Mouse (Mus musculus): ENCODE measurements around the gene Gm20696. TPM values are rescaled to one million over a fixed set of nuclear protein-coding genes. Genes with fewer than 3 reads are reported as not detected.

Gm20696 gene
- polyA plus RNA-seq, 1 experiment from 2014 or later = 2.5 TPM

GRCm38 (mm10) chr6:99481568-99481967, 185.0 kb downstream of the Gm20696 start:
- DNase-seq (ENCODE audit: low spot score) (no peak), ATAC-seq (replicated peaks; ENCODE audit: insufficient number of reproducible peaks, low FRiP score, low TSS enrichment, low read depth) (no peak)
- Histone ChIP-seq H3K27ac (replicated peaks; ENCODE audit: low read depth, low read length) (no peak overlapping the region), H3K4me2 (ENCODE audit: low read depth, low read length) (no peak overlapping the region), H3K27me3 (ENCODE audit: control insufficient read depth, insufficient read depth, low read length) (no peaks in the 10 kb centered on the region), H3K36me3 (replicated peaks; ENCODE audit: control insufficient read depth, insufficient read depth, low read depth, low read length) (no peaks in the 10 kb centered on the region), H3K9ac (replicated peaks; ENCODE audit: low read length) (no peak overlapping the region), H3K4me1 (ENCODE audit: control insufficient read depth, insufficient read depth, low read length) (peaks cover 14% of the 10 kb centered on the region), H3K9me3 (replicated peaks; ENCODE audit: control insufficient read depth, low read length) (no peaks in the 10 kb centered on the region), H3K4me3 (ENCODE audit: low read depth, low read length) (no peak overlapping the region)
- WGBS = 38% methylated on average over 7 of the region's 7 CpGs

GRCm38 (mm10) chr6:99478873-99479650, 187.5 kb downstream of the Gm20696 start:
- DNase-seq (ENCODE audit: low spot score) = no peak
- Histone ChIP-seq H3K27ac (replicated peaks; ENCODE audit: low read depth, low read length) (no peak overlapping the region), H3K4me3 (ENCODE audit: low read depth, low read length) (no peak overlapping the region), H3K4me2 (ENCODE audit: low read depth, low read length) (no peak overlapping the region), H3K4me1 (ENCODE audit: control insufficient read depth, insufficient read depth, low read length) (peaks cover 3% of the 10 kb centered on the region; the same call in 1 of the 2 replicates), H3K9me3 (replicated peaks; ENCODE audit: control insufficient read depth, low read length) (no peaks in the 10 kb centered on the region), H3K36me3 (replicated peaks; ENCODE audit: control insufficient read depth, insufficient read depth, low read depth, low read length) (no peaks in the 10 kb centered on the region), H3K9ac (replicated peaks; ENCODE audit: low read length) (no peak overlapping the region), H3K27me3 (ENCODE audit: control insufficient read depth, insufficient read depth, low read length) (no peaks in the 10 kb centered on the region)
- 82% methylated on average over 13 of the region's 13 CpGs for WGBS
- no peak for ATAC-seq (replicated peaks; ENCODE audit: insufficient number of reproducible peaks, low FRiP score, low TSS enrichment, low read depth)

- 66% methylated on average over 9 of the region's 9 CpGs for WGBS
- H3K27me3 ChIP-seq (ENCODE audit: control insufficient read depth, insufficient read depth, low read length) = no peaks in the 10 kb centered on the region
- no peak overlapping the region for H3K9ac ChIP-seq (replicated peaks; ENCODE audit: low read length)
These were observed 191.6 kb downstream of the Gm20696 start for GRCm38 (mm10) chr6:99475040-99475439.

GRCm38 (mm10) chr6:99470906-99471305, 195.7 kb downstream of the Gm20696 start:
- ATAC-seq (replicated peaks; ENCODE audit: insufficient number of reproducible peaks, low FRiP score, low TSS enrichment, low read depth) = no peak
- Histone ChIP-seq H3K36me3 (replicated peaks; ENCODE audit: control insufficient read depth, insufficient read depth, low read depth, low read length) (no peaks in the 10 kb centered on the region), H3K9ac (replicated peaks; ENCODE audit: low read length) (no peak overlapping the region), H3K4me2 (ENCODE audit: low read depth, low read length) (no peak overlapping the region), H3K9me3 (replicated peaks; ENCODE audit: control insufficient read depth, low read length) (no peaks in the 10 kb centered on the region), H3K4me3 (ENCODE audit: low read depth, low read length) (no peak overlapping the region), H3K4me1 (ENCODE audit: control insufficient read depth, insufficient read depth, low read length) (no peaks in the 10 kb centered on the region), H3K27me3 (ENCODE audit: control insufficient read depth, insufficient read depth, low read length) (no peaks in the 10 kb centered on the region), H3K27ac (replicated peaks; ENCODE audit: low read depth, low read length) (no peak overlapping the region)
- 80% methylated on average over 5 of the region's 5 CpGs for WGBS
- DNase-seq (ENCODE audit: low spot score) = no peak

More at GRCm38 (mm10) chr6:99475040-99475439, 191.6 kb downstream of the Gm20696 start:
- Histone ChIP-seq H3K36me3 (replicated peaks; ENCODE audit: control insufficient read depth, insufficient read depth, low read depth, low read length) (no peaks in the 10 kb centered on the region), H3K4me3 (ENCODE audit: low read depth, low read length) (no peak overlapping the region), H3K4me1 (ENCODE audit: control insufficient read depth, insufficient read depth, low read length) (no peaks in the 10 kb centered on the region), H3K9me3 (replicated peaks; ENCODE audit: control insufficient read depth, low read length) (no peaks in the 10 kb centered on the region), H3K27ac (replicated peaks; ENCODE audit: low read depth, low read length) (no peak overlapping the region), H3K4me2 (ENCODE audit: low read depth, low read length) (no peak overlapping the region)
- DNase-seq (ENCODE audit: low spot score) = no peak
- ATAC-seq (replicated peaks; ENCODE audit: insufficient number of reproducible peaks, low FRiP score, low TSS enrichment, low read depth) = no peak

GRCm38 (mm10) chr6:99469134-99469834, 197.3 kb downstream of the Gm20696 start:
- H3K9me3 ChIP-seq (replicated peaks; ENCODE audit: control insufficient read depth, low read length) = no peaks in the 10 kb centered on the region
- no peaks in the 10 kb centered on the region for H3K36me3 ChIP-seq (replicated peaks; ENCODE audit: control insufficient read depth, insufficient read depth, low read depth, low read length)
- no peak overlapping the region for H3K4me2 ChIP-seq (ENCODE audit: low read depth, low read length)
- no peak overlapping the region for H3K9ac ChIP-seq (replicated peaks; ENCODE audit: low read length)
- H3K4me1 ChIP-seq (ENCODE audit: control insufficient read depth, insufficient read depth, low read length) = no peaks in the 10 kb centered on the region
- no peaks in the 10 kb centered on the region for H3K27me3 ChIP-seq (ENCODE audit: control insufficient read depth, insufficient read depth, low read length)
- H3K4me3 ChIP-seq (ENCODE audit: low read depth, low read length) = no peak overlapping the region
- no peak overlapping the region for H3K27ac ChIP-seq (replicated peaks; ENCODE audit: low read depth, low read length)
- DNase-seq (ENCODE audit: low spot score) (no peak), ATAC-seq (replicated peaks; ENCODE audit: insufficient number of reproducible peaks, low FRiP score, low TSS enrichment, low read depth) (no peak)
- 80% methylated on average over 12 of the region's 12 CpGs for WGBS

- no peaks in the 10 kb centered on the region for H3K4me1 ChIP-seq (ENCODE audit: control insufficient read depth, insufficient read depth, low read length)
- DNase-seq (ENCODE audit: low spot score) (no peak), ATAC-seq (replicated peaks; ENCODE audit: insufficient number of reproducible peaks, low FRiP score, low TSS enrichment, low read depth) (no peak)
- no peaks in the 10 kb centered on the region for H3K36me3 ChIP-seq (replicated peaks; ENCODE audit: control insufficient read depth, insufficient read depth, low read depth, low read length)
- WGBS = 50% methylated on average over 3 of the region's 3 CpGs
- no peak overlapping the region for H3K4me2 ChIP-seq (ENCODE audit: low read depth, low read length)
- H3K9ac ChIP-seq (replicated peaks; ENCODE audit: low read length) = no peak overlapping the region
- H3K9me3 ChIP-seq (replicated peaks; ENCODE audit: control insufficient read depth, low read length) = no peaks in the 10 kb centered on the region
- H3K27ac ChIP-seq (replicated peaks; ENCODE audit: low read depth, low read length) = no peak overlapping the region
- H3K27me3 ChIP-seq (ENCODE audit: control insufficient read depth, insufficient read depth, low read length) = no peaks in the 10 kb centered on the region
- no peak overlapping the region for H3K4me3 ChIP-seq (ENCODE audit: low read depth, low read length)
These were observed 198.8 kb downstream of the Gm20696 start for GRCm38 (mm10) chr6:99467831-99468230.

- no peaks in the 10 kb centered on the region for H3K4me1 ChIP-seq (ENCODE audit: control insufficient read depth, insufficient read depth, low read length)
- DNase-seq (ENCODE audit: low spot score) = no peak
- no peak overlapping the region for H3K4me3 ChIP-seq (ENCODE audit: low read depth, low read length)
- no peak overlapping the region for H3K27ac ChIP-seq (replicated peaks; ENCODE audit: low read depth, low read length)
- no peaks in the 10 kb centered on the region for H3K9me3 ChIP-seq (replicated peaks; ENCODE audit: control insufficient read depth, low read length)
- 25% methylated on average over 8 of the region's 8 CpGs for WGBS
- H3K4me2 ChIP-seq (ENCODE audit: low read depth, low read length) = no peak overlapping the region
- H3K27me3 ChIP-seq (ENCODE audit: control insufficient read depth, insufficient read depth, low read length) = no peaks in the 10 kb centered on the region
- H3K9ac ChIP-seq (replicated peaks; ENCODE audit: low read length) = no peak overlapping the region
- no peaks in the 10 kb centered on the region for H3K36me3 ChIP-seq (replicated peaks; ENCODE audit: control insufficient read depth, insufficient read depth, low read depth, low read length)
- no peak for ATAC-seq (replicated peaks; ENCODE audit: insufficient number of reproducible peaks, low FRiP score, low TSS enrichment, low read depth)
These were observed 199.5 kb downstream of the Gm20696 start for GRCm38 (mm10) chr6:99467109-99467508.

- H3K27ac ChIP-seq (replicated peaks; ENCODE audit: low read depth, low read length) = no peak overlapping the region
These were observed 200.2 kb downstream of the Gm20696 start for GRCm38 (mm10) chr6:99466354-99466753.

More at GRCm38 (mm10) chr6:99466354-99466753, 200.2 kb downstream of the Gm20696 start:
- H3K9ac ChIP-seq (replicated peaks; ENCODE audit: low read length) = no peak overlapping the region
- no peaks in the 10 kb centered on the region for H3K9me3 ChIP-seq (replicated peaks; ENCODE audit: control insufficient read depth, low read length)
- no peaks in the 10 kb centered on the region for H3K4me1 ChIP-seq (ENCODE audit: control insufficient read depth, insufficient read depth, low read length)
- no peak for ATAC-seq (replicated peaks; ENCODE audit: insufficient number of reproducible peaks, low FRiP score, low TSS enrichment, low read depth)
- no peak overlapping the region for H3K4me2 ChIP-seq (ENCODE audit: low read depth, low read length)
- DNase-seq (ENCODE audit: low spot score) = no peak
- no peaks in the 10 kb centered on the region for H3K27me3 ChIP-seq (ENCODE audit: control insufficient read depth, insufficient read depth, low read length)
- no peak overlapping the region for H3K4me3 ChIP-seq (ENCODE audit: low read depth, low read length)
- WGBS = 80% methylated on average over 8 of the region's 8 CpGs
- H3K36me3 ChIP-seq (replicated peaks; ENCODE audit: control insufficient read depth, insufficient read depth, low read depth, low read length) = no peaks in the 10 kb centered on the region

All from embryonic facial prominence, embryonic 11.5 days (tissue).